Mouse (Mus musculus) heart, postnatal 0 days (tissue): ENCODE results near the gene Sst. TPM values are rescaled to one million over a fixed set of nuclear protein-coding genes. Genes with fewer than 3 reads are reported as not detected.
A peak's percentile ranks its signal among the peaks of the same experiment; 100 is the strongest.

ENCODE experiments used
- ATAC-seq: fragments of 200-750 bp; cut with Nextera tagmentation; 2 replicates; pipeline ENCODE4 v1.8.0; 2017; ENCODE audit warnings: low read depth, moderate number of reproducible peaks, moderate library complexity; ENCODE audit not compliant: insufficient read depth
- DNase-seq: peaks from one replicate; pipeline ENCODE4 v3.0.0-alpha.2; 2016; ENCODE audit warnings: low spot score
- H3K27ac ChIP-seq: fragments of 300-500 bp; sonication (generic); 2 replicates; pipeline ENCODE4 v1.5.1; 2014; ENCODE audit warnings: low read depth, mild to moderate bottlenecking
- H3K27me3 ChIP-seq: fragments of 300-500 bp; sonication (generic); 2 replicates; pipeline ENCODE4 v1.6.1; 2014; ENCODE audit warnings: low read length, mixed read lengths; ENCODE audit not compliant: control insufficient read depth, insufficient read depth
- H3K36me3 ChIP-seq: fragments of 300-500 bp; sonication (generic); replicated peaks from 2 replicates; pipeline ENCODE4 v1.6.1; 2014; ENCODE audit warnings: low read length, mixed read lengths; ENCODE audit not compliant: control insufficient read depth, insufficient read depth
- H3K4me1 ChIP-seq: fragments of 300-500 bp; sonication (generic); 2 replicates; pipeline ENCODE4 v1.6.1; 2014; ENCODE audit warnings: antibody characterized with exemption; ENCODE audit not compliant: control insufficient read depth, insufficient read depth
- H3K4me2 ChIP-seq: fragments of 300-500 bp; sonication (generic); 2 replicates; pipeline ENCODE4 v1.6.1; 2014; ENCODE audit warnings: low read depth, mild to moderate bottlenecking, low read length, moderate library complexity
- H3K4me3 ChIP-seq: fragments of 300-500 bp; sonication (generic); 2 replicates; pipeline ENCODE4 v1.5.1; 2014; ENCODE audit warnings: low read depth, low read length
- H3K9ac ChIP-seq: fragments of 300-500 bp; sonication (generic); replicated peaks from 2 replicates; pipeline ENCODE4 v1.6.1; 2014; ENCODE audit warnings: low read depth, low read length, mixed read lengths
- H3K9me3 ChIP-seq: fragments of 300-500 bp; sonication (generic); replicated peaks from 2 replicates; pipeline ENCODE4 v1.6.1; 2016; ENCODE audit warnings: low read length; ENCODE audit not compliant: control insufficient read depth
- CTCF ChIP-seq: IDR thresholded peaks from 2 replicates; pipeline ENCODE4 v1.5.1; 2016; ENCODE audit warnings: antibody characterized with exemption, control low read depth, low read depth
- EP300 ChIP-seq: IDR thresholded peaks from 2 replicates; pipeline ENCODE4 v1.6.1; 2016; ENCODE audit warnings: antibody characterized with exemption, low read depth
- WGBS: fragments of 180-500 bp; shearing (Covaris S2); extraction: QIAGEN DNeasy Blood & Tissue Kit; methylation state at CpG from one replicate; pipeline ENCODE4 v1.1.7; 2014; 5-methylcytosine and 5-hydroxymethylcytosine counted together
- polyA plus RNA-seq: library from polyadenylated mRNA; unstranded; fragments of >200 nt; fragmentation: Nextera tagmentation; extraction: Ambion mirVana; gene quantifications from 2 replicates; pipeline ENCODE4 v1.2.1, GENCODE M21; 2015
- total RNA-seq: library from RNA; depleted of rRNA; stranded (reverse); fragments of >200 nt; gene quantifications from 2 replicates; pipeline ENCODE4 v1.2.3, GENCODE M21; 2014; ENCODE audit warnings: low replicate concordance

Gene Sst
- total and polyA plus RNA-seq, 2 experiments from 2014 or later: not detected

- DNase-seq (no peak), ATAC-seq (no peak)
- Histone ChIP-seq H3K4me3 (no peak overlapping the region), H3K9ac (no peak overlapping the region), H3K9me3 (no peaks in the 10 kb centered on the region), H3K4me1 (peaks cover 4% of the 10 kb centered on the region; the same call in 1 of the 2 replicates), H3K4me2 (no peak overlapping the region), H3K27me3 (peaks cover 29% of the 10 kb centered on the region), H3K27ac (no peak overlapping the region), H3K36me3 (no peaks in the 10 kb centered on the region)
- TF ChIP-seq EP300 (no peak), CTCF (no peak)
- 63% methylated on average over 3 of the region's 3 CpGs for WGBS
These were observed 4.4 kb upstream of the Sst start for GRCm38 (mm10) chr16:23895135-23895534.

GRCm38 (mm10) chr16:23890151-23890550 lies 607 bp downstream of the Sst start:
- Histone ChIP-seq H3K27ac (no peak overlapping the region), H3K9me3 (no peaks in the 10 kb centered on the region), H3K4me1 (no peaks in the 10 kb centered on the region), H3K27me3 (peaks cover 25% of the 10 kb centered on the region), H3K4me2 (no peak overlapping the region), H3K36me3 (no peaks in the 10 kb centered on the region), H3K4me3 (no peak overlapping the region), H3K9ac (no peak overlapping the region)
- no peak for TF ChIP-seq EP300
- TF ChIP-seq CTCF: no peak
- DNase-seq (peak; percentile 10), ATAC-seq (no peak)
- 6% methylated on average over 9 of the region's 9 CpGs for WGBS

DNA sequence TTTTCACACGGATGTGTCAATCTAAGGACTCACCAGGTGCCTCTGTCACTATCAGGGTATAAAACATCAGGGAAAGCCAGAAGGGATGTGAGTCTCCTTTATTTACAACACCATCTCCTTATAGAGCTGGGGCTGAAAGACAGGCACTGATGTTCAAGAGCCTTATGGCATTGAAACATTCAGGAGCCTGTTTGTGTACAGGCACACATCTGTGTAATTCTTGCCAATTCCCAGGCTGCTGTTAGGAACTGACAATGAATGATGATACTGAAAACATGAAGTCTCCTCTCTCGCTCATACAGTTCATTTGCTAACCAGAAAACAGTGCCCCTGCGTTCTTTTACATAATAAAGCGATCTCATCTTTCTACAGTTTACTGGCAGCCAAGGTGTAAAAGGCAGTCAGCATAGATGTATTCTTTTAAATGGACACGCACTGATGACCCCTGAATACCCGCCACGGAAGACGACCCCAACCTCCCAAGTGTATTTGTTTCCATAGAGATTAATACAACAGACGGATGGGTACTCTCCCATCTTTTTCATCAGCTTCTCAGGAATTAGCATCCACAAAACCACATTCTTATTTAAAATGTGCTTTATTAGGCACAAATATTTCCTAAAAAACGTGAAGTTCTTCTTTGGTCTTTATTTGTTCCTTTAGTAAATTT lies 2.7 kb downstream of the Sst start:
- Histone ChIP-seq H3K4me2 (no peak overlapping the region), H3K36me3 (no peaks in the 10 kb centered on the region), H3K4me1 (no peaks in the 10 kb centered on the region), H3K9ac (no peak overlapping the region), H3K4me3 (no peak overlapping the region), H3K27ac (no peak overlapping the region), H3K9me3 (no peaks in the 10 kb centered on the region), H3K27me3 (peaks cover 25% of the 10 kb centered on the region)
- WGBS: 68% methylated on average over 10 of the region's 10 CpGs
- no peak for ATAC-seq
- DNase-seq: no peak
- no peak for TF ChIP-seq EP300
- TF ChIP-seq CTCF: no peak

- DNase-seq (no peak), ATAC-seq (no peak)
- WGBS: 76% methylated on average over 12 of the region's 12 CpGs
- Histone ChIP-seq H3K9me3 (no peaks in the 10 kb centered on the region), H3K4me1 (no peaks in the 10 kb centered on the region), H3K4me2 (no peak overlapping the region), H3K4me3 (no peak overlapping the region), H3K27ac (no peak overlapping the region), H3K36me3 (no peaks in the 10 kb centered on the region), H3K9ac (no peak overlapping the region), H3K27me3 (peaks cover under 1% of the 10 kb centered on the region; the same call in 1 of the 2 replicates)
- TF ChIP-seq EP300 (no peak), CTCF (no peak)
These were observed 5.7 kb downstream of the Sst start for GRCm38 (mm10) chr16:23885098-23885497.

DNA sequence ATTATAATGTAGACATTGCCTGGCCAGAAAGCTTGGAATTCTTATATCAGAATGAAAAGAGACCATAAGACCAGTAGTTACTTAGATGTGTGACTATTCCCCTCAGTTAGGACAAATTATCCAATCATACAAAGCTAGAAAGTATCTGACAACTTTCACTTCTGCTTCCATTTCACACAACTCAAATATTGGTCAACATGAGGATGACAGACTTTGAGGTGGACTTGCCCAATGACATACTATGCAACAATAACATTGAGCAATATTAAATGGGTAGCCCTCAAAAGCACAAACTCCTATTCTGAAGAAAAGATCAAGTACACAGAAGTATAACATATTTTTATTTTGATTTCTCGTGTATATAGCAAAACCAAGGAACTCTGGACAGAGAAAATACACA lies 35.5 kb downstream of the Sst start:
- ATAC-seq (no peak), DNase-seq (no peak)
- TF ChIP-seq CTCF: no peak
- TF ChIP-seq EP300: no peak
- Histone ChIP-seq H3K27me3 (no peaks in the 10 kb centered on the region), H3K4me2 (no peak overlapping the region), H3K9ac (no peak overlapping the region), H3K27ac (no peak overlapping the region), H3K9me3 (no peaks in the 10 kb centered on the region), H3K4me3 (no peak overlapping the region), H3K36me3 (no peaks in the 10 kb centered on the region), H3K4me1 (no peaks in the 10 kb centered on the region)
- WGBS: 50% methylated on average over 1 of the region's 1 CpGs

GRCm38 (mm10) chr16:23849720-23850119 lies 41.0 kb downstream of the Sst start:
- no peaks in the 10 kb centered on the region for H3K4me1 ChIP-seq
- H3K27ac ChIP-seq: no peak overlapping the region
- no peaks in the 10 kb centered on the region for H3K36me3 ChIP-seq
- TF ChIP-seq EP300 (no peak), CTCF (no peak)
- no peak overlapping the region for H3K4me2 ChIP-seq
- H3K27me3 ChIP-seq: no peaks in the 10 kb centered on the region
- no peak overlapping the region for H3K4me3 ChIP-seq
- DNase-seq (no peak), ATAC-seq (no peak)
- H3K9ac ChIP-seq: no peak overlapping the region
- no peaks in the 10 kb centered on the region for H3K9me3 ChIP-seq
